Mouse (Mus musculus) CD4-positive naive resting alpha-beta T cell, adult 76 days (primary cell): Measurements from ENCODE around the gene Slc41a1. TPM values are rescaled to one million over a fixed set of nuclear protein-coding genes. Genes with fewer than 3 reads are reported as not detected.

ENCODE experiments used
- total RNA-seq: library from RNA; stranded (reverse); gene quantifications from one replicate; pipeline ENCODE4 v1.2.4, GENCODE M21; 2023

The Slc41a1 gene
- total RNA-seq = 26.5 TPM

GRCm38 (mm10) chr1:131827207-131827786 is at the start of gene Slc41a1:
Gene Slc41a1, plus strand, starts transcription at chr1:131827493.

GRCm38 (mm10) chr1:131797202-131797909 is 29.9 kb upstream of the Slc41a1 start, which contains the start of gene Pm20d1:
Gene Pm20d1, plus strand, starts transcription at chr1:131797381.

GRCm38 (mm10) chr1:131867093-131867945 is 40.0 kb downstream of the Slc41a1 start, which contains the start of gene Rab29:
Gene Rab29, plus strand, starts transcription at chr1:131867224.

Other genes with a start within 250 kb of the Slc41a1 start
- gene Avpr1b, start 228.3 kb upstream of the Slc41a1 start, total RNA-seq = not detected
- gene Ctse, start 189.2 kb upstream of the Slc41a1 start, total RNA-seq = 200 TPM
- 1.2 TPM for gene Rab7b, start 138.8 kb upstream of the Slc41a1 start, total RNA-seq
- gene Slc26a9, start 83.5 kb upstream of the Slc41a1 start, total RNA-seq = not detected
- not detected for gene Pm20d1, start 30.1 kb upstream of the Slc41a1 start, total RNA-seq
- gene Rab29, start 39.7 kb downstream of the Slc41a1 start, total RNA-seq = 10.2 TPM
- gene Nucks1, start 83.0 kb downstream of the Slc41a1 start, total RNA-seq = 92.1 TPM
- gene Slc45a3, start 135.5 kb downstream of the Slc41a1 start, total RNA-seq = 1.1 TPM
- gene Elk4, start 180.1 kb downstream of the Slc41a1 start, total RNA-seq = 342 TPM
- 0.23 TPM for gene Mfsd4a, start 240.6 kb downstream of the Slc41a1 start, total RNA-seq